Mouse (Mus musculus): Measurements from ENCODE around the gene Dock1. TPM values are rescaled to one million over a fixed set of nuclear protein-coding genes. Genes with fewer than 3 reads are reported as not detected.

Gene Dock1
- polyA plus RNA-seq, 1 experiment, result 2.1 TPM

DNA sequence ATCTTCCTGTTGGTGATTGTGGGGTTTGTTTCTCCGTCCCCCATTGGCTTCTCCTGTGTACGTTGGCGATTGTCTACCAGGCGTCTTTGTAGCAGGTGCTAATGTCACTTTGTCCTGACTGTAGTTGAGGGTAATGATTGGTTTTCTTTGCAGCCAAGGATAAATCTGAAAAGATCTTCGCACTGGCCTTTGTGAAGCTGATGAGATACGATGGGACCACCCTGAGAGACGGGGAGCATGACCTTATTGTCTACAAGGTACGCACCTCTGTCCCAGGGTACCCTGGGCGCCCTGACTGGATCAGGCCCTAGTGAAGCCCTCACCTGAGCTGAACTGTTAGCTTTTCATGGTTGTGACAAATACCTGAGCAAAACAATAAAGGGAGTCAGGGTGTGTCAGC, 100.9 kb downstream of the Dock1 start:
- H3K36me3 ChIP-seq (ENCODE audit: control insufficient read depth, insufficient read depth, low read length), result no peaks in the 10 kb centered on the region
- no peak overlapping the region for H3K27ac ChIP-seq (ENCODE audit: insufficient read depth, low read length)
- DNase-seq (ENCODE audit: low read depth in 1 of 2, low spot score in 2 of 2), result no peak
- no peak overlapping the region for H3K4me3 ChIP-seq (ENCODE audit: extremely low read depth, insufficient read depth, insufficient read length)
- no peak for TF ChIP-seq CTCF (IDR thresholded peaks at IDR 0.05; ENCODE audit: extremely low read depth, insufficient read depth, insufficient read length, insufficient replicate concordance)
- TF ChIP-seq POLR2A (IDR thresholded peaks at IDR 0.05; ENCODE audit: low read depth, low read length), result no peak
- no peaks in the 10 kb centered on the region for H3K27me3 ChIP-seq (ENCODE audit: control insufficient read depth, insufficient read depth, low read length)
- no peaks in the 10 kb centered on the region for H3K4me1 ChIP-seq (ENCODE audit: control insufficient read depth, insufficient read depth, insufficient read length)
- 94% methylated on average over 9 of the region's 9 CpGs for WGBS

DNA sequence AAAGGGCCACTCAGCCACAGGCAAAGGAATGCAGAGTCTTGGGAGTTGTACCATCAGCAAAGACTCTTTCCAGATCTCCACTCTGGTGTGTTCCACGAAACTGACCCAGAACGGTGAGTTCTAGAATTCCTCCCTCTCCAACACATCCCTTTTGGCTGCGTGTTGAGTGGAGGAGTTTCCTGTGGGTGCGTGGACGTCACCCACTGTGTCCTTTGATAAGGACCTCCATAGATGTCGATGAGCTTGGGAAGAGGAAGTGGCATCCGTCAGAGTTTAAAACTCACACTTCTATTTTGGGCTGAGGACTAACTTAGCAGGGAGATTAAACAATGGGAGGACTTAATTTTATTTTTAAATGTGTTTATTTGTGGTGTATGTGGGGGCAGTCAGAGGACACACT, 101.9 kb downstream of the Dock1 start:
- H3K36me3 ChIP-seq (ENCODE audit: control insufficient read depth, insufficient read depth, low read length), result no peaks in the 10 kb centered on the region
- H3K27ac ChIP-seq (ENCODE audit: insufficient read depth, low read length), result no peak overlapping the region
- TF ChIP-seq CTCF (IDR thresholded peaks at IDR 0.05; ENCODE audit: extremely low read depth, insufficient read depth, insufficient read length, insufficient replicate concordance), result no peak
- no peak for TF ChIP-seq POLR2A (IDR thresholded peaks at IDR 0.05; ENCODE audit: low read depth, low read length)
- no peak overlapping the region for H3K4me3 ChIP-seq (ENCODE audit: extremely low read depth, insufficient read depth, insufficient read length)
- no peak for DNase-seq (ENCODE audit: low read depth in 1 of 2, low spot score in 2 of 2)
- no peaks in the 10 kb centered on the region for H3K4me1 ChIP-seq (ENCODE audit: control insufficient read depth, insufficient read depth, insufficient read length)
- no peaks in the 10 kb centered on the region for H3K27me3 ChIP-seq (ENCODE audit: control insufficient read depth, insufficient read depth, low read length)
- 51% methylated on average over 7 of the region's 7 CpGs for WGBS

GRCm38 (mm10) chr7:134772867-134773590, 102.6 kb downstream of the Dock1 start:
- WGBS, result 93% methylated on average over 15 of the region's 15 CpGs

GRCm38 (mm10) chr7:134773761-134774415, 103.4 kb downstream of the Dock1 start:
- no peaks in the 10 kb centered on the region for H3K4me1 ChIP-seq (ENCODE audit: control insufficient read depth, insufficient read depth, insufficient read length)
- H3K4me3 ChIP-seq (ENCODE audit: extremely low read depth, insufficient read depth, insufficient read length), result no peak overlapping the region
- DNase-seq (ENCODE audit: low read depth in 1 of 2, low spot score in 2 of 2), result no peak
- H3K36me3 ChIP-seq (ENCODE audit: control insufficient read depth, insufficient read depth, low read length), result no peaks in the 10 kb centered on the region
- TF ChIP-seq CTCF (IDR thresholded peaks at IDR 0.05; ENCODE audit: extremely low read depth, insufficient read depth, insufficient read length, insufficient replicate concordance) (no peak), POLR2A (IDR thresholded peaks at IDR 0.05; ENCODE audit: low read depth, low read length) (no peak)
- no peaks in the 10 kb centered on the region for H3K27me3 ChIP-seq (ENCODE audit: control insufficient read depth, insufficient read depth, low read length)
- 79% methylated on average over 6 of the region's 6 CpGs for WGBS
- no peak overlapping the region for H3K27ac ChIP-seq (ENCODE audit: insufficient read depth, low read length)

More at GRCm38 (mm10) chr7:134772867-134773590, 102.6 kb downstream of the Dock1 start:
- no peak for DNase-seq (ENCODE audit: low read depth in 1 of 2, low spot score in 2 of 2)
- no peak overlapping the region for H3K27ac ChIP-seq (ENCODE audit: insufficient read depth, low read length)
- no peaks in the 10 kb centered on the region for H3K36me3 ChIP-seq (ENCODE audit: control insufficient read depth, insufficient read depth, low read length)
- no peaks in the 10 kb centered on the region for H3K4me1 ChIP-seq (ENCODE audit: control insufficient read depth, insufficient read depth, insufficient read length)
- H3K4me3 ChIP-seq (ENCODE audit: extremely low read depth, insufficient read depth, insufficient read length), result no peak overlapping the region
- H3K27me3 ChIP-seq (ENCODE audit: control insufficient read depth, insufficient read depth, low read length), result no peaks in the 10 kb centered on the region
- TF ChIP-seq POLR2A (IDR thresholded peaks at IDR 0.05; ENCODE audit: low read depth, low read length) (no peak), CTCF (IDR thresholded peaks at IDR 0.05; ENCODE audit: extremely low read depth, insufficient read depth, insufficient read length, insufficient replicate concordance) (no peak)

DNA sequence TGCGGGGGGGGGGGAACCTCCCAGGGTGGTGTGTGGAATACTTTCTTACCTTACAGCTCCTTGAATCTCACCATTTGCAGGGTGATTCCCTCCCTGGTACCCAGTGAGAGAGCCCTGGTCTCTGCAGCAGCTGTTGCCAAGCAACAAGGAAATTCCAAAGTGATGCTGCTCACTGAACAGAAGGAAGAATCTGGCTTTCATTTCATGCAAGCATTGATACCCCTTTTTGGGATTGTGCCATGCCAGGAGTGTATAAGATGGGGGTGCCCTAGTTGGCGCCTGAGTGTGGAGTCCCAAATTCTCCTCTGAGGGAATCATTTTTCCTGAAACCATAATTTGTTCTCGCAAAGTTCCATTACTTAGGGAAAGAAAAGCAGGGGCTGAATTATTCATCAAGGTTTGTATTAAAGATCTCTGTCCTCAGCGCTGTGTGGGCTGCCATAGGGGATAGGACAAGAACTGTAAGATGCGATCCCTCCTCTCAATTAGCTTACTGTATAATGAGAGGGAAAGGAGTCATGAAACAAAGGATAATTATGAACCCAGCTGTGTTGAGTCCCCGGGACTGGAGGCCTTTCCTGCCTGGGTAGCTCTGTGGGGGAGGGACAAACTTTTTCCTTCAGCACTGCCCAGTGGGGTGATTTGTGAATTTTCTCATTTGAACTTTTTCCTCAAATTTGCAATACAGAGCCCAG, 104.2 kb downstream of the Dock1 start:
- H3K27ac ChIP-seq (ENCODE audit: insufficient read depth, low read length), result no peak overlapping the region
- WGBS, result 92% methylated on average over 6 of the region's 6 CpGs
- no peak for DNase-seq (ENCODE audit: low read depth in 1 of 2, low spot score in 2 of 2)
- H3K4me1 ChIP-seq (ENCODE audit: control insufficient read depth, insufficient read depth, insufficient read length), result no peaks in the 10 kb centered on the region
- H3K36me3 ChIP-seq (ENCODE audit: control insufficient read depth, insufficient read depth, low read length), result no peaks in the 10 kb centered on the region
- H3K4me3 ChIP-seq (ENCODE audit: extremely low read depth, insufficient read depth, insufficient read length), result no peak overlapping the region
- no peaks in the 10 kb centered on the region for H3K27me3 ChIP-seq (ENCODE audit: control insufficient read depth, insufficient read depth, low read length)
- TF ChIP-seq POLR2A (IDR thresholded peaks at IDR 0.05; ENCODE audit: low read depth, low read length) (no peak), CTCF (IDR thresholded peaks at IDR 0.05; ENCODE audit: extremely low read depth, insufficient read depth, insufficient read length, insufficient replicate concordance) (no peak)

DNA sequence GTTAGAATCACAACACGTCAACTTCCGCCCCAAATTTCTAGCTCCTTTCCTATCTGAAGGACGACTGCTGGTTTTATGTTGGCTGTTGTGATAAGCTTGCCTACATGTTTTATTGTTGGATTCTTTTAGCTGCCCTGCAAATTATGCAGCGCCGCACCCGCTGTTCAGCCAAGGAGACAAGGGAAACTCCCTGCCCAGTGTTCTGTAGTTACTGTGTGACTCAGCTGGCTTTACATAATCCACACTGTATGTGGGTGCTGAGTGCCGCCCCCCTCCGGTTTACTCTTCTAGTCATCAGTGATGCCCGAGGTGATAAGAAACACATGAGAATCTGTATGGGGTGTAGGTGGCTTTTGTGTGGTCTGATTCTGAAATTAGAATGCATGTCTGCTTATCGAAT, 105.2 kb downstream of the Dock1 start:
- DNase-seq (ENCODE audit: low read depth in 1 of 2, low spot score in 2 of 2), result no peak
- no peak overlapping the region for H3K4me3 ChIP-seq (ENCODE audit: extremely low read depth, insufficient read depth, insufficient read length)
- WGBS, result 88% methylated on average over 10 of the region's 10 CpGs
- no peak for TF ChIP-seq POLR2A (IDR thresholded peaks at IDR 0.05; ENCODE audit: low read depth, low read length)
- TF ChIP-seq CTCF (IDR thresholded peaks at IDR 0.05; ENCODE audit: extremely low read depth, insufficient read depth, insufficient read length, insufficient replicate concordance), result no peak
- no peaks in the 10 kb centered on the region for H3K4me1 ChIP-seq (ENCODE audit: control insufficient read depth, insufficient read depth, insufficient read length)
- H3K27ac ChIP-seq (ENCODE audit: insufficient read depth, low read length), result no peak overlapping the region
- no peaks in the 10 kb centered on the region for H3K27me3 ChIP-seq (ENCODE audit: control insufficient read depth, insufficient read depth, low read length)
- H3K36me3 ChIP-seq (ENCODE audit: control insufficient read depth, insufficient read depth, low read length), result no peaks in the 10 kb centered on the region

All from spleen, adult 2 months (tissue).